Mouse (Mus musculus) liver, embryonic 14 days (tissue): ENCODE results near the gene Gm3149. TPM values are rescaled to one million over a fixed set of nuclear protein-coding genes. Genes with fewer than 3 reads are reported as not detected.

Source experiments
- polyA plus RNA-seq: library from polyadenylated mRNA; depleted of rRNA; stranded (reverse); fragments of >200 nt; gene quantifications from 2 replicates; pipeline ENCODE4 v1.2.3, GENCODE M21; 2012; rRNA removed

The Gm3149 gene
- polyA plus RNA-seq: not detected in 2 replicates

GRCm38 (mm10) chr14:4316983-4317382, at the start of gene Gm3149:
Gene Gm3149, plus strand, starts transcription at chr14:4317283.

GRCm38 (mm10) chr14:4334476-4335080, 17.5 kb downstream of the Gm3149 start, which contains the start of gene 2610042L04Rik:
Gene 2610042L04Rik, plus strand, starts transcription at chr14:4334763.

Other genes starting within 250 kb of the Gm3149 start
- not detected in 2 replicates for gene Gm3115, start 233.2 kb upstream of the Gm3149 start, polyA plus RNA-seq
- gene Gm8108, start 206.8 kb upstream of the Gm3149 start, polyA plus RNA-seq: 0.05 and 0.06 TPM in 2 replicates
- not detected in 2 replicates for gene Gm3127, start 152.3 kb upstream of the Gm3149 start, polyA plus RNA-seq
- not detected in 2 replicates for gene Gm2974, start 134.7 kb upstream of the Gm3149 start, polyA plus RNA-seq
- gene Gm3138, start 67.7 kb upstream of the Gm3149 start, polyA plus RNA-seq: not detected in 2 replicates
- not detected in 2 replicates for gene 2610042L04Rik, start 17.5 kb downstream of the Gm3149 start, polyA plus RNA-seq
- not detected in 2 replicates for gene Gm3159, start 80.2 kb downstream of the Gm3149 start, polyA plus RNA-seq
- not detected in 2 replicates for gene Gm3164, start 98.2 kb downstream of the Gm3149 start, polyA plus RNA-seq
- gene Gm3173, start 113.7 kb downstream of the Gm3149 start, polyA plus RNA-seq: not detected in 2 replicates
- gene Gm3182, start 164.5 kb downstream of the Gm3149 start, polyA plus RNA-seq: not detected in 2 replicates
- not detected in 2 replicates for gene Gm3047, start 238.1 kb downstream of the Gm3149 start, polyA plus RNA-seq